Mouse (Mus musculus): ENCODE data around the gene 9430097D07Rik. TPM values are rescaled to one million over a fixed set of nuclear protein-coding genes. Genes with fewer than 3 reads are reported as not detected.

9430097D07Rik gene
- polyA plus RNA-seq, 1 experiment from 2014 or later = 0.11 TPM

DNA sequence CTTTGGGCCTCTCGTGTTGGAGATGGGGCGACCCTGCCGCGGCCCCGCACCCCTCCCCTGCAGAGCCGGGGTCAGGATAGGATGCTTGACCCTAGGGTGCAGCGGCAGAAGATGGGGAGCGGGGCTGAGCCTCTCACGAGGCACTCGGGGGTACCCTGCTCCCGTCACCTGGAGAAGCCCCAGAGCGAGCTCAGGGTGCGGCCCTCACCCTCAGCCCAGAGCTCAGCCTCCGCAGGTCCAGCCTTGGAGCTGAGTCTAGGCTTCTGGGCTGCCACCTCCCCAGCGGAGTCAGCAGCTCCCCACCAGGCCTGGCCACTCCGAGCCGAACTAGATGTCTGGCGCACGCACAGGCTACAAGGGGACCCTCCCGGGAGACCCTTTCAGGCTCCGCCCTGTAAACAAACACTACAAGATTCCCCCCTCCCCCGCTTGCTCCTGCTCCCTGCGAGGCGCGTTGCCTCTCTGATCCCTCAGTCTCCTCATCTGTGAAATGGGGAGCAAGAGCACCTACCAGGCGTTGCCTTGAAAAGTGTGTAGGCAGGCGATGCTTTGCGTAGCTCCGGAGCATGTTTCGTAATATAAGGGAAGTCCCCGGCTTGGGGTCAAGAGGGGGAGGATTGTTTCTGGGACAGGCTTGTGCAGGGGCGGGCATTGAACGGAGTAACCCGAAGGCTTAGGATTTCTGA, 31.9 kb upstream of the 9430097D07Rik start:
- WGBS = 6% methylated on average over 34 of the region's 34 CpGs
- Histone ChIP-seq H3K4me1 (peaks cover 58% of the 10 kb centered on the region), H3K27ac (replicated peaks) (peak overlapping the region; percentile 91)

DNA sequence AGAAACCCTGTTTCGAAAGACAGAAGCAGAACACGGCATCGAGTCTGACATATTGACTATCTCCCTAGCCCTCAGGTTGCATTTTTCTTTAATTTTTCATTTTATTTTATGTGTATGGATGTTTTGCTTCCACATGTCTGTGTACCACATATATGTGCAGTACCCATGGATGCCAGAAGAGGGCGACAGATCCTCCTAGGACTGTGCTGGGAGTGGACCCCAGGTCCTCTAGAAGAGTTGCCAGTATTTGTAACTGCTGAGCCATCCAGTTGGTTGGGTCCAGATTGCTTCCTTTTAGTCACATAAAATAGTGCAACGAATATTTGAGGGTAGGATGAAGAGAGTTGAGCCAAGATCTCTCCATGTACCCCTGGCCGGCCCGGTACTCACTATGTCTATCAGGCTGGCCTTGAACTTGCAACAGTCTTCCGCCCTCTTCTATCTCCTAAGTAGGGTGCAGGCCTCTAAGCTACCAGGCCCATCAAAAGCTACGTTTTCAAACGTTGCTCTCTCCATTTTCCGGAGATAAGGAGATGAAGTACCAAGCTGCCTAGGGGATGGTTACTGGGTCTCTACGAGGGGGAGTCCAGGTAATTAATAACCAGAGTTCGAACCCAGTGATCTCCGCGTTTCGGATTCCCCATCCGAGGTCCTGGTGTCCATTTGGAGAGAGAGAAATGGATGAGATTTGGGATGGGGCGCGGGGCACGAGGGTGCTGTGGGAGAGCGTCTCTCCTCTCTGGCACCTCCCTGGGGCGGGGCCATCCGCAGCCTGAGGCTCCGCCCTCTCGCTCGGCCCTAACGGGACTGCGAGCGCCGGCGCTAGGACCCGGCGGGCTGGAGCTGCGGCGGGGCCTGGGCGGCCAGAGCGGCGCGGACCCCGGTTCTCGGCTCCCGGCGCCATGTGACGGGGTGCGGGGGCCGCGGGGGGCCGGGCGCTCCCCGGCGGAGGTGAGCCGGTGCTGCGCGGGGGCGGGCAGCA, 31.0 kb upstream of the 9430097D07Rik start:
- WGBS = 11% methylated on average over 55 of the region's 55 CpGs
- Histone ChIP-seq H3K36me3 (replicated peaks) (no peaks in the 10 kb centered on the region), H3K27ac (replicated peaks) (peak overlapping the region; percentile 91), H3K4me1 (peaks cover 65% of the 10 kb centered on the region), H3K9me3 (no peaks in the 10 kb centered on the region), H3K27me3 (replicated peaks; ENCODE audit: low read depth, poor library complexity, severe bottlenecking) (0 out of 2 replicates have a peak, but pooled peaks cover 6% of the 10 kb centered on the region), H3K4me3 (peak overlapping the region; percentile 81)
- peak; percentile 90 for DNase-seq (ENCODE audit: low spot score)

More for the DNA sequence above, 31.9 kb upstream of the 9430097D07Rik start:
- H3K36me3 ChIP-seq (replicated peaks) = peaks cover 8% of the 10 kb centered on the region
- H3K4me3 ChIP-seq = peak overlapping the region; percentile 81
- H3K9me3 ChIP-seq = peaks cover 2% of the 10 kb centered on the region; the same call in 1 of the 2 replicates
- peak; percentile 79 for DNase-seq (ENCODE audit: low spot score)
- H3K27me3 ChIP-seq (replicated peaks; ENCODE audit: low read depth, poor library complexity, severe bottlenecking) = 0 out of 2 replicates have a peak, but pooled peaks cover 6% of the 10 kb centered on the region

GRCm38 (mm10) chr2:32604631-32605030, 29.1 kb upstream of the 9430097D07Rik start:
- no peaks in the 10 kb centered on the region for H3K9me3 ChIP-seq
- 52% methylated on average over 10 of the region's 10 CpGs for WGBS
- H3K36me3 ChIP-seq (replicated peaks) = no peaks in the 10 kb centered on the region
- peaks cover 53% of the 10 kb centered on the region for H3K4me1 ChIP-seq
- H3K4me3 ChIP-seq = no peak overlapping the region
- H3K27me3 ChIP-seq (replicated peaks; ENCODE audit: low read depth, poor library complexity, severe bottlenecking) = 0 out of 2 replicates have a peak, but pooled peaks cover 6% of the 10 kb centered on the region
- no peak overlapping the region for H3K27ac ChIP-seq (replicated peaks)
- DNase-seq (ENCODE audit: low spot score) = no peak

DNA sequence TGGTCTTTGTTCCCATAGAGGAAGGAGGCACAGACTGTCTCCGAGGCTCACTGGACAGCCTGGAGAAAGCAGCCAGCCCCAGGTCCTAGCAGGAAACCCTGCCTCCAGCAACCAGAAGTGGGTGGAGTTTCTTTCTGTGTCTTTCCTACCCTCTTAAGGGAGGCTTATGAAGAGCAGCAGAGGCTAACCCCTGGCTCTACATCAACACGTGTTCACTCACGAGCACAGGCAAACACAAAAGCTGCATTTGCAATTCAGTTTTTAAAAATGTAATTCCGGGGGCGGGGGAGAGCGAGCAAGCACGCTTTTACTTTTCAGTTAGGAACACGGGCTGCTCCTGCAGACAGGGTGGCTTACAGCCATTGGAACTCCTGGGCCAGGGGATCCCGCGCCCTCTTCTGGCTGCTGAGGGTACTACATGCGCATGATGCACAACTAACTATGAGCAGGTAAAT, 27.1 kb upstream of the 9430097D07Rik start:
- Histone ChIP-seq H3K4me3 (peak overlapping the region; percentile 55), H3K9me3 (no peaks in the 10 kb centered on the region), H3K4me1 (peaks cover 35% of the 10 kb centered on the region), H3K27me3 (replicated peaks; ENCODE audit: low read depth, poor library complexity, severe bottlenecking) (0 out of 2 replicates have a peak, but pooled peaks cover 2% of the 10 kb centered on the region), H3K36me3 (replicated peaks) (peaks cover 4% of the 10 kb centered on the region), H3K27ac (replicated peaks) (peak overlapping the region; percentile 78)
- DNase-seq (ENCODE audit: low spot score) = peak; percentile 92
- under 1% methylated on average over 11 of the region's 11 CpGs for WGBS

GRCm38 (mm10) chr2:32601417-32602065, 26.1 kb upstream of the 9430097D07Rik start:
- peak overlapping the region; percentile 78 for H3K27ac ChIP-seq (replicated peaks)
- no peak overlapping the region for H3K4me3 ChIP-seq
- no peaks in the 10 kb centered on the region for H3K9me3 ChIP-seq
- no peaks in the 10 kb centered on the region for H3K27me3 ChIP-seq (replicated peaks; ENCODE audit: low read depth, poor library complexity, severe bottlenecking)
- peaks cover 15% of the 10 kb centered on the region for H3K36me3 ChIP-seq (replicated peaks)
- peak; percentile 52 for DNase-seq (ENCODE audit: low spot score)
- H3K4me1 ChIP-seq = peaks cover 24% of the 10 kb centered on the region
- 43% methylated on average over 8 of the region's 8 CpGs for WGBS

- no peak within 1 kb of the TSS for H3K27ac ChIP-seq (replicated peaks)
- no peaks in the 10 kb centered on the region for H3K9me3 ChIP-seq
- peaks cover 33% of the 10 kb centered on the region for H3K36me3 ChIP-seq (replicated peaks)
- H3K27me3 ChIP-seq (replicated peaks; ENCODE audit: low read depth, poor library complexity, severe bottlenecking) = no peaks in the 10 kb centered on the region
- H3K4me3 ChIP-seq = no peak within 1 kb of the TSS
- DNase-seq (ENCODE audit: low spot score) = no peak
- peaks cover 19% of the 10 kb centered on the region for H3K4me1 ChIP-seq
- WGBS = 96% methylated on average over 3 of the region's 3 CpGs
Observed at GRCm38 (mm10) chr2:32599409-32599808, 23.9 kb upstream of the 9430097D07Rik start, which contains the start of gene St6galnac6. Gene St6galnac6, plus strand, starts transcription at chr2:32599709.

DNA sequence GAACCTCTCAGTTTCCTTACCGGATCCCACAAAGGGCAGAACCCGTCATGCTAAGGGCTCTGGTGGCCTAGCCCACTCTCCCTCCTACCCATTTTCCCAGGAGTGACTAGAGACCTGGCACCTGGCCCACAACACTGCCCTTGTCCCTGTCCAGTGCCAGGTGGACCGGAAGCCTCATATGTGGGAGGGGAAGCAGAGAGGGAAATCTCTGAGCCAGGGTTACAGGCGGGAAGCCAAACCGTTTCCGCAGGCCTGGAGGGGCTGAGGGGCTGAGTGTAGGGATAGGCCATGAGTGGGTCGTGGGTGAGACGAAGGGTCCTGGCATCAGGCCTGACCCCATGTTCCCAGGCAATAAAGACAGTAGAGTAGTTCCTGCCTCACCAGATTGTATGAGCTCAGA, 23.0 kb upstream of the 9430097D07Rik start:
- H3K27ac ChIP-seq (replicated peaks) = no peak overlapping the region
- no peak for DNase-seq (ENCODE audit: low spot score)
- 89% methylated on average over 8 of the region's 8 CpGs for WGBS

GRCm38 (mm10) chr2:32597699-32598098, 22.2 kb upstream of the 9430097D07Rik start:
- H3K36me3 ChIP-seq (replicated peaks) = peaks cover 43% of the 10 kb centered on the region
- 87% methylated on average over 5 of the region's 5 CpGs for WGBS
- DNase-seq (ENCODE audit: low spot score) = no peak
- H3K27ac ChIP-seq (replicated peaks) = no peak overlapping the region
- H3K4me3 ChIP-seq = no peak overlapping the region
- no peaks in the 10 kb centered on the region for H3K9me3 ChIP-seq
- H3K4me1 ChIP-seq = peaks cover 19% of the 10 kb centered on the region
- H3K27me3 ChIP-seq (replicated peaks; ENCODE audit: low read depth, poor library complexity, severe bottlenecking) = no peaks in the 10 kb centered on the region

More for the DNA sequence above, 23.0 kb upstream of the 9430097D07Rik start:
- Histone ChIP-seq H3K9me3 (no peaks in the 10 kb centered on the region), H3K36me3 (replicated peaks) (peaks cover 42% of the 10 kb centered on the region), H3K4me1 (peaks cover 19% of the 10 kb centered on the region), H3K4me3 (no peak overlapping the region), H3K27me3 (replicated peaks; ENCODE audit: low read depth, poor library complexity, severe bottlenecking) (no peaks in the 10 kb centered on the region)

GRCm38 (mm10) chr2:32597248-32597647, 21.8 kb upstream of the 9430097D07Rik start:
- DNase-seq (ENCODE audit: low spot score) = no peak
- Histone ChIP-seq H3K27ac (replicated peaks) (no peak overlapping the region), H3K4me1 (peaks cover 14% of the 10 kb centered on the region), H3K9me3 (no peaks in the 10 kb centered on the region), H3K4me3 (no peak overlapping the region), H3K27me3 (replicated peaks; ENCODE audit: low read depth, poor library complexity, severe bottlenecking) (no peaks in the 10 kb centered on the region), H3K36me3 (replicated peaks) (peaks cover 43% of the 10 kb centered on the region)
- 90% methylated on average over 5 of the region's 5 CpGs for WGBS

- Histone ChIP-seq H3K4me3 (no peak overlapping the region), H3K27ac (replicated peaks) (no peak overlapping the region), H3K36me3 (replicated peaks) (peaks cover 43% of the 10 kb centered on the region), H3K27me3 (replicated peaks; ENCODE audit: low read depth, poor library complexity, severe bottlenecking) (no peaks in the 10 kb centered on the region), H3K4me1 (peaks cover 9% of the 10 kb centered on the region), H3K9me3 (no peaks in the 10 kb centered on the region)
- WGBS = 95% methylated on average over 13 of the region's 13 CpGs
- no peak for DNase-seq (ENCODE audit: low spot score)
Observed at GRCm38 (mm10) chr2:32596725-32597124, 21.2 kb upstream of the 9430097D07Rik start.

- H3K36me3 ChIP-seq (replicated peaks) = peaks cover 36% of the 10 kb centered on the region
- no peak for DNase-seq (ENCODE audit: low spot score)
- 70% methylated on average over 6 of the region's 6 CpGs for whole genome bisulfite sequencing
- no peaks in the 10 kb centered on the region for H3K9me3 ChIP-seq
- no peak overlapping the region for H3K27ac ChIP-seq (replicated peaks)
- no peak overlapping the region for H3K4me3 ChIP-seq
- peaks cover 39% of the 10 kb centered on the region for H3K4me1 ChIP-seq
- peaks cover 9% of the 10 kb centered on the region for H3K27me3 ChIP-seq (replicated peaks; ENCODE audit: low read depth, poor library complexity, severe bottlenecking)
Observed at GRCm38 (mm10) chr2:32591249-32591648, 15.8 kb upstream of the 9430097D07Rik start.

GRCm38 (mm10) chr2:32590224-32590623, 14.7 kb upstream of the 9430097D07Rik start:
- no peaks in the 10 kb centered on the region for H3K9me3 ChIP-seq
- WGBS = 73% methylated on average over 10 of the region's 10 CpGs

More at GRCm38 (mm10) chr2:32590224-32590623, 14.7 kb upstream of the 9430097D07Rik start:
- peaks cover 15% of the 10 kb centered on the region for H3K27me3 ChIP-seq (replicated peaks; ENCODE audit: low read depth, poor library complexity, severe bottlenecking)
- DNase-seq (ENCODE audit: low spot score) = no peak
- no peak overlapping the region for H3K4me3 ChIP-seq
- H3K4me1 ChIP-seq = peaks cover 39% of the 10 kb centered on the region
- peaks cover 27% of the 10 kb centered on the region for H3K36me3 ChIP-seq (replicated peaks)
- H3K27ac ChIP-seq (replicated peaks) = no peak overlapping the region; the same call in 1 of the 2 replicates

Measured in embryonic facial prominence, embryonic 10.5 days (tissue).